Mouse (Mus musculus): ENCODE measurements around the gene Slc6a13. TPM values are rescaled to one million over a fixed set of nuclear protein-coding genes. Genes with fewer than 3 reads are reported as not detected.

Gene Slc6a13
- polyA plus RNA-seq (2015; fragmentation: Nextera tagmentation; extraction: Ambion mirVana): 16.4 and 18.6 TPM in 2 replicates

- H3K9ac ChIP-seq (replicated peaks): no peak within 1 kb of the TSS
- H3K27ac ChIP-seq (replicated peaks): no peak within 1 kb of the TSS
- H3K4me1 ChIP-seq: no peaks in the 10 kb centered on the region
- H3K9me3 ChIP-seq: no peaks in the 10 kb centered on the region
- H3K36me3 ChIP-seq: no peaks in the 10 kb centered on the region
- no peaks in the 10 kb centered on the region for H3K27me3 ChIP-seq
- 8% methylated on average over 11 of the region's 11 CpGs for WGBS
- H3K4me3 ChIP-seq: no peak within 1 kb of the TSS
- no peak within 1 kb of the TSS for H3K4me2 ChIP-seq (replicated peaks)
- ATAC-seq (replicated peaks): no peak
Observed at GRCm38 (mm10) chr6:121299954-121300353, at the start of gene Slc6a13. Gene Slc6a13, plus strand, starts transcription at chr6:121300227.

GRCm38 (mm10) chr6:121250406-121250805, 49.6 kb upstream of the Slc6a13 start:
- Histone ChIP-seq H3K4me1 (peaks cover 6% of the 10 kb centered on the region; the same call in 1 of the 2 replicates), H3K27ac (replicated peaks) (no peak overlapping the region), H3K4me3 (no peak overlapping the region), H3K9ac (replicated peaks) (no peak overlapping the region), H3K36me3 (no peaks in the 10 kb centered on the region), H3K9me3 (no peaks in the 10 kb centered on the region), H3K4me2 (replicated peaks) (no peak overlapping the region), H3K27me3 (no peaks in the 10 kb centered on the region)
- 47% methylated on average over 1 of the region's 1 CpGs for WGBS
- no peak for ATAC-seq (replicated peaks)

GRCm38 (mm10) chr6:121251256-121251655, 48.8 kb upstream of the Slc6a13 start:
- Histone ChIP-seq H3K4me2 (replicated peaks) (no peak overlapping the region), H3K27me3 (no peaks in the 10 kb centered on the region), H3K4me1 (no peaks in the 10 kb centered on the region), H3K9ac (replicated peaks) (no peak overlapping the region), H3K36me3 (no peaks in the 10 kb centered on the region), H3K4me3 (no peak overlapping the region), H3K9me3 (no peaks in the 10 kb centered on the region), H3K27ac (replicated peaks) (no peak overlapping the region)
- ATAC-seq (replicated peaks): no peak
- 73% methylated on average over 5 of the region's 5 CpGs for WGBS

- no peak for ATAC-seq (replicated peaks)
- 33% methylated on average over 9 of the region's 9 CpGs for WGBS
- 0 out of 2 replicates have a peak, but pooled peaks cover 4% of the 10 kb centered on the region for H3K9me3 ChIP-seq
- H3K9ac ChIP-seq (replicated peaks): no peak overlapping the region
- no peak overlapping the region for H3K4me2 ChIP-seq (replicated peaks)
- H3K4me1 ChIP-seq: no peaks in the 10 kb centered on the region
- H3K36me3 ChIP-seq: no peaks in the 10 kb centered on the region
- no peak overlapping the region for H3K4me3 ChIP-seq
- H3K27ac ChIP-seq (replicated peaks): no peak overlapping the region
- no peaks in the 10 kb centered on the region for H3K27me3 ChIP-seq
Observed at GRCm38 (mm10) chr6:121260548-121260947, 39.5 kb upstream of the Slc6a13 start.

GRCm38 (mm10) chr6:121261233-121261632, 38.8 kb upstream of the Slc6a13 start:
- 0 out of 2 replicates have a peak, but pooled peaks cover 4% of the 10 kb centered on the region for H3K9me3 ChIP-seq
- 91% methylated on average over 8 of the region's 8 CpGs for WGBS
- H3K4me2 ChIP-seq (replicated peaks): no peak overlapping the region
- no peaks in the 10 kb centered on the region for H3K36me3 ChIP-seq
- no peak for ATAC-seq (replicated peaks)
- no peaks in the 10 kb centered on the region for H3K4me1 ChIP-seq
- H3K27ac ChIP-seq (replicated peaks): no peak overlapping the region
- no peak overlapping the region for H3K9ac ChIP-seq (replicated peaks)
- H3K4me3 ChIP-seq: no peak overlapping the region
- H3K27me3 ChIP-seq: no peaks in the 10 kb centered on the region

- Histone ChIP-seq H3K9ac (replicated peaks) (no peak overlapping the region), H3K27me3 (no peaks in the 10 kb centered on the region), H3K4me3 (no peak overlapping the region), H3K4me2 (replicated peaks) (no peak overlapping the region), H3K4me1 (no peaks in the 10 kb centered on the region), H3K27ac (replicated peaks) (no peak overlapping the region), H3K36me3 (no peaks in the 10 kb centered on the region), H3K9me3 (0 out of 2 replicates have a peak, but pooled peaks cover 4% of the 10 kb centered on the region)
- no peak for ATAC-seq (replicated peaks)
- WGBS: 93% methylated on average over 10 of the region's 10 CpGs
Observed at GRCm38 (mm10) chr6:121262004-121262403, 38.0 kb upstream of the Slc6a13 start.

- Histone ChIP-seq H3K9me3 (0 out of 2 replicates have a peak, but pooled peaks cover 3% of the 10 kb centered on the region), H3K4me1 (no peaks in the 10 kb centered on the region), H3K27ac (replicated peaks) (no peak overlapping the region), H3K4me3 (no peak overlapping the region), H3K9ac (replicated peaks) (no peak overlapping the region), H3K4me2 (replicated peaks) (no peak overlapping the region), H3K36me3 (no peaks in the 10 kb centered on the region), H3K27me3 (no peaks in the 10 kb centered on the region)
- ATAC-seq (replicated peaks): no peak
- 92% methylated on average over 11 of the region's 11 CpGs for WGBS
Observed at GRCm38 (mm10) chr6:121262496-121262895, 37.5 kb upstream of the Slc6a13 start.

- no peak for ATAC-seq (replicated peaks)
- H3K4me3 ChIP-seq: no peak overlapping the region
- H3K9me3 ChIP-seq: no peaks in the 10 kb centered on the region
- no peak overlapping the region for H3K9ac ChIP-seq (replicated peaks)
- WGBS: 84% methylated on average over 6 of the region's 6 CpGs
- no peaks in the 10 kb centered on the region for H3K36me3 ChIP-seq
- 0 out of 2 replicates have a peak, but pooled peaks cover 4% of the 10 kb centered on the region for H3K4me1 ChIP-seq
- no peak overlapping the region for H3K4me2 ChIP-seq (replicated peaks)
- H3K27ac ChIP-seq (replicated peaks): no peak overlapping the region
- no peaks in the 10 kb centered on the region for H3K27me3 ChIP-seq
Observed at GRCm38 (mm10) chr6:121270156-121270555, 29.9 kb upstream of the Slc6a13 start.

GRCm38 (mm10) chr6:121271707-121272074, 28.3 kb upstream of the Slc6a13 start:
- no peak overlapping the region for H3K27ac ChIP-seq (replicated peaks)
- ATAC-seq (replicated peaks): peak; percentile 44
- no peaks in the 10 kb centered on the region for H3K9me3 ChIP-seq
- no peaks in the 10 kb centered on the region for H3K27me3 ChIP-seq
- H3K9ac ChIP-seq (replicated peaks): no peak overlapping the region
- H3K4me1 ChIP-seq: 0 out of 2 replicates have a peak, but pooled peaks cover 4% of the 10 kb centered on the region
- H3K4me2 ChIP-seq (replicated peaks): no peak overlapping the region
- 14% methylated on average over 4 of the region's 4 CpGs for WGBS
- no peaks in the 10 kb centered on the region for H3K36me3 ChIP-seq
- no peak overlapping the region for H3K4me3 ChIP-seq

- Histone ChIP-seq H3K27me3 (no peaks in the 10 kb centered on the region), H3K4me3 (peak overlapping the region; percentile 36), H3K4me1 (0 out of 2 replicates have a peak, but pooled peaks cover 4% of the 10 kb centered on the region), H3K9me3 (no peaks in the 10 kb centered on the region), H3K4me2 (replicated peaks) (peak overlapping the region; percentile 53), H3K27ac (replicated peaks) (peak overlapping the region; percentile 62), H3K36me3 (no peaks in the 10 kb centered on the region), H3K9ac (replicated peaks) (peak overlapping the region; percentile 14)
- 14% methylated on average over 17 of the region's 17 CpGs for WGBS
- ATAC-seq (replicated peaks): peak; percentile 92
Observed at GRCm38 (mm10) chr6:121272075-121272800, 27.8 kb upstream of the Slc6a13 start.

- Histone ChIP-seq H3K36me3 (no peaks in the 10 kb centered on the region), H3K4me2 (replicated peaks) (no peak overlapping the region), H3K9me3 (no peaks in the 10 kb centered on the region), H3K27ac (replicated peaks) (no peak overlapping the region), H3K4me3 (no peak overlapping the region), H3K9ac (replicated peaks) (no peak overlapping the region), H3K4me1 (0 out of 2 replicates have a peak, but pooled peaks cover 4% of the 10 kb centered on the region), H3K27me3 (no peaks in the 10 kb centered on the region)
- no peak for ATAC-seq (replicated peaks)
- 74% methylated on average over 3 of the region's 3 CpGs for WGBS
Observed at GRCm38 (mm10) chr6:121274356-121274755, 25.7 kb upstream of the Slc6a13 start.

GRCm38 (mm10) chr6:121284132-121284531, 15.9 kb upstream of the Slc6a13 start:
- Histone ChIP-seq H3K4me1 (no peaks in the 10 kb centered on the region), H3K36me3 (no peaks in the 10 kb centered on the region), H3K9ac (replicated peaks) (no peak overlapping the region), H3K27ac (replicated peaks) (no peak overlapping the region), H3K4me3 (no peak overlapping the region), H3K4me2 (replicated peaks) (no peak overlapping the region), H3K27me3 (no peaks in the 10 kb centered on the region), H3K9me3 (no peaks in the 10 kb centered on the region)
- no peak for ATAC-seq (replicated peaks)
- WGBS: 88% methylated on average over 5 of the region's 5 CpGs

Measured in forebrain, embryonic 15.5 days (tissue).